Mouse (Mus musculus) myocyte (in vitro differentiated cells): ENCODE measurements around the gene Ccl27a. TPM values are rescaled to one million over a fixed set of nuclear protein-coding genes. Genes with fewer than 3 reads are reported as not detected.
"Not testable (repeated sequence)": the region's sequence is repeated elsewhere in the genome, so short reads cannot be mapped to it uniquely, and the experiment has no call there.

ENCODE experiments used
- H3K27me3 ChIP-seq: one replicate; pipeline ENCODE4 v1.6.1; 2011; ENCODE audit not compliant: control insufficient read depth, insufficient read depth, insufficient read length
- H3K36me3 ChIP-seq: one replicate; pipeline ENCODE4 v1.6.1; 2011; ENCODE audit not compliant: control insufficient read depth, insufficient read depth
- H3K4me2 ChIP-seq: one replicate; pipeline ENCODE4 v1.6.1; 2011; ENCODE audit warnings: low read depth, control low read depth
- H3K4me3 ChIP-seq: one replicate; pipeline ENCODE4 v1.5.1; 2011; ENCODE audit warnings: mild to moderate bottlenecking, control low read depth, moderate library complexity
- H3K79me2 ChIP-seq: one replicate; pipeline ENCODE4 v1.6.1; 2011; ENCODE audit not compliant: control insufficient read depth, insufficient read depth
- H3ac ChIP-seq: one replicate; pipeline ENCODE4 v1.6.1; 2011; ENCODE audit not compliant: control insufficient read depth, insufficient read length
- polyA plus RNA-seq: library from polyadenylated mRNA; unstranded; fragments of >200 nt; fragmentation: generic; extraction: Trizol; gene quantifications from one replicate; pipeline ENCODE4 v1.2.1, GENCODE M21; 2012; ENCODE audit warnings: missing spikeins

Ccl27a gene
- polyA plus RNA-seq: not detected

DNA sequence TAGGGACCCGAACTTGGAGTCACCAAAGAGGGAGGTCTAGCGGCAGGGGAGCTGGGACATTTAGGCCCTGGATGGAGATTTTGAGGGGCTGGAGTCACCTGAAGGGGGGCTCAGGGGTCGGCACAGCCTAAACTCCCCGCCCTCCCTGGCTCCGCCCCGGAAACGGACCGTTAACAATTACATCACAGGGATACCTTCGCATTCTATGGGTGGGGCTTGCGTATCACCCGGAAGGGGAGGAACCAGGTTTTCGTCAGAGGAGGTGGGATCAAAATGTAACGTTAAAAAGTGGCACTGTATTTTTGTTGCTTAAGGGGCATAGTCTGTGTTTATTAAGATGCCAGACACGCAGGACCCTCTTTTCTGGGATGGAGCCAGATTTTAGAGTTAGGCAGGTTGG, at the start of gene Ccl27a:
TSS of gene Ccl27a (minus strand) at position 246 of the 400 bp plus-strand sequence.
- H3K79me2 ChIP-seq, H3K4me3 ChIP-seq, H3K27me3 ChIP-seq, H3K4me2 ChIP-seq, H3K36me3 ChIP-seq, H3ac ChIP-seq: not testable (repeated sequence)

DNA sequence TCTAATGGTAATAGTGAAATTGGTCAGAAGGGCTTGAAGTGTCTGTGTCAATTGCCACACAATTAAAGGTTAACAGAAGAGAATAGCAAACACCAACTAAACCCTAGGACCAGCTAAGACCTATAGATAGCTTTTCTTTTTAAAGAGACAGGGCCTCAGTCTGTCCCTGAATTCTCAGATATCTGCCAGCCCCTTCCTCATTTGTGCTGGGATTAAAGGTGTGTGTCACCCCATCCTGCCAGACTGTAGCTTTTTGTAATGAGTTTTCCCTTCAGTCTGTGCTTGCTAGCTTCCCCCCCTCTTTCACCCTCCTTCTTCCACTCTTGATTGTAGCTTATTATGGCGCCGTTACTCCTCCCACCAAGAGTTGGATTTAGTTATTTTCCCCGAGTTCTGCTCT, 9.2 kb upstream of the Ccl27a start:
- H3ac ChIP-seq, H3K36me3 ChIP-seq, H3K4me3 ChIP-seq, H3K79me2 ChIP-seq, H3K4me2 ChIP-seq, H3K27me3 ChIP-seq: not testable (repeated sequence)

DNA sequence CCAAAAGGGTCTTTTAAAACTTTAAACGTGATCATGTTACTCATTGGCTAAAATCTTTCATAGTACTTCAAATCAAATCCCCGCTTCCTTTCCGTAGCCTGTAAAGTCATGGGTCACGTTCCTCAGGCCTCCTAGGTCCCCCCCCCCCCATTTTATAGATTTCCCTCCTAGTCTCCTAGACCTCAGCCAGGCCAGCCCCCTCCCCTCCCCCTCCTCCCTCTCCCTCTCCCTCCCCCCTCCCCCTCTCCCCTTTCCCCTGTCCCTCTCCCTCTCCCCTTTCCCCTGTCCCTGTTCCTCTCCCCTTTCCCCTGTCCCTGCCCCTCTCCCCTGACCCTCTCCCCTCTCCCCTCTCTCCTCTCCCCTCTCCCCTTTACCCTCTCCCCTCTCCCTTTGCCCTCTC, 8.7 kb upstream of the Ccl27a start:
- not testable (repeated sequence) for H3K4me3 ChIP-seq, H3ac ChIP-seq, H3K79me2 ChIP-seq, H3K36me3 ChIP-seq, H3K4me2 ChIP-seq, H3K27me3 ChIP-seq

DNA sequence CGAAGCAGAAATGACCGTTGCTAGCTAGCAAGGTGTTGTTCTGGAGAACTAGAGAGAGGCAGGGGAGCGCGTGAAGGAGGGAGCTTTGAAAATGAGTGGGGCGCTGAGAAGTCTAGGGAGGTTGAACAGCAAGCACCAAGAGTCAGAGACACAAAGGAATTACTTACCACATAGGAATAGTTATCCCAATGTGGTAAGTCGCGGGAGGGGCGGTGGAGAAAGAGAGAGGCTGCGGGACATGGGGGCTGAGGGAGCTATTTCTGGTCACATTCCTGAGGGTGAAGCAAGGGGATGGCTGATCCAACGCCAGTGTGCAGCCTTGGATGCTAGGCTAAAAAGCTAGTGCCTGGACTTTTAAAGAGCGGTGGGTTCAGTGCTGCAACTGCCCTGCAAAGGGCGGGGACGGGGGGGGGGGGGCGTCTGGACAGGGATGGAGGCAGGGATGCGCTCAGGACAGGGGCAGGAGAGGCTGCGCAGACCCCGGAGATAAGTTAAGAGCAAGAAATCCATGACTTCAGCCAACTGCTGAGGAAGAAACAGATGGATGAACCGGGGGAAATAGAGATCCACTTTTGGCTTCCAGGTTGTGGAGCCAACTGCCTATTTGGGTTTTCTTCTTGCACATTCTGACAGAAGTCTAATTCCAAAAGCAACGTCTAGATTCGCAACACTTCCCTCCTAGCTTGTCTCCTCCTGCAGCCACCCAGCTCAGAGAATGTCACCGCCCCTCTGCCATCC, 7.9 kb upstream of the Ccl27a start:
- not testable (repeated sequence) for H3K27me3 ChIP-seq, H3K4me3 ChIP-seq, H3K4me2 ChIP-seq, H3K79me2 ChIP-seq, H3ac ChIP-seq, H3K36me3 ChIP-seq

DNA sequence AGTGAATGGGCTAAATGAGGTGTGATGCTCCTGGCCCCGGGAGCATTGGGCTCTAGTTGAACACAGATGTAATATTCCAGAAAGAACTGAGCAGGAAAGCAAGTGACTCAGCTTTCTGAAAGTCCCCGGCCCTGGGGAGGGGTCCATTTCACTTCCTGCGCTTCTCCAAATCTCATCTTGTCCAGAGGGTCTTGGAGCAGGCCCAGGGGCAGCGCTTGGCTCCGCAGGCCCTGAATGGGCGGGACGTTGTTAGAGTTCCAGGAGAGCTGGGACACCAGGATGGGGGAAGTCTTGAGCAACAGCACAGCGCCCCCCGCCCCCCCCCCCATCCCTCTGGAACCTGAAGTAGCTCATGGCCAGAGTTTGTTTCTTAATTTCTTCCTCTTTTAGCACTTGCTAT, 7.2 kb upstream of the Ccl27a start:
- not testable (repeated sequence) for H3K79me2 ChIP-seq, H3ac ChIP-seq, H3K27me3 ChIP-seq, H3K4me3 ChIP-seq, H3K36me3 ChIP-seq, H3K4me2 ChIP-seq

DNA sequence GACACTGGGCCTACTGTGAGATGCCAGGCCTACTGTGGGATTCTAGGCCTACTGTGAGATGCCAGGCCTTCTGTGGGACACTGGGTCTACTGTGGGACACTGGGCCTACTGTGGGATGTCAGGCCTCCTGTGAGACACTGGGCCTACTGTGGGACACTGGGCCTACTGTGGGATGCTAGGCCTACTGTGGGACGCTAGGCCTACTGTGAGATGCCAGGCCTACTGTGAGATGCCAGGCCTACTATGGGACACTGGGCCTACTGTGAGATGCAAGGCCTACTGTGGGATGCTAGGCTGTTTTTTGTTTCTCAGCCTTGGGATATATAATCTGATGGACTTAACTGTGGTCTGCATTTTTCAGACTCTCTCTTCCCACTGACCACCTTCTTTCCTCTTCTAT, 1.8 kb upstream of the Ccl27a start:
- not testable (repeated sequence) for H3K79me2 ChIP-seq, H3K36me3 ChIP-seq, H3K4me2 ChIP-seq, H3ac ChIP-seq, H3K4me3 ChIP-seq, H3K27me3 ChIP-seq

DNA sequence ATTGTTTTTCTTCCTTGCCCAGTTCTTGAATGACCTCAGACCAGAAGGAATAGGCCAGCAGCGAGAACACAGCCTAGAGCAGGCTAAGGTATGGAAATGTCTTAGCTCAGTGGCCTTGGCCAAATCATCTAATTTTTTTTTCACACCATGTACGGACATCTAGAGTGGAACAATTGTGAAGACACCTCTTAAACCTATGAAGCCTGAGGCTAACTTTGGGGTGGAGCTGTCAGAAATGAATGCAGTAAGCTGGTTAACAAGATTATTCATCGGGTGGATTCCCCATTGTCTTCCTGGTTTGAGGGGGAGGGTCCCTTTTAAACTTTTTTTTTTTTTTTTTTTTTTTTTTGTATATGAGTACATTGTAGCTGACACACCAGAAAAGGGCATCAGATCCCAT, 459 bp upstream of the Ccl27a start:
- not testable (repeated sequence) for H3ac ChIP-seq, H3K36me3 ChIP-seq, H3K79me2 ChIP-seq, H3K4me2 ChIP-seq, H3K27me3 ChIP-seq, H3K4me3 ChIP-seq

DNA sequence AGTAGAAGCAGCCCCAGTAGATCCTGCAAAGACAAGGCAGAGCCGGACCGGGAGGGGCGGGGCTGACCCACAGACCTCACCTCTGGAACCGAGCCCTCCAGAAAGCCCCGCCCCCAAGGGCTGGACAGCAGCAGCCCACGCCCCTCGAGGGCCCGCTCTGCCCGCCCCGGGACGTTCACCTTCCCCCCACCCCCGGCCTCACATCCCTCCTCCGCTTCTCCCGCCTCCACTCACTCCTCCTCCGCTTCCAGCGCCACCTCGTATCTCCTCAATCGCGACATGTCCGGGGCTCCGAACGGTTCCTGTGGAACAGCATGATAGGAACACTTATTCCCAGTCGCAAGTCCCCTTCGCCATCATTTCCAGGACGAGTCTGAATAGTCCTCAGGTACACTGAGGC, 545 bp downstream of the Ccl27a start:
- not testable (repeated sequence) for H3ac ChIP-seq, H3K36me3 ChIP-seq, H3K4me3 ChIP-seq, H3K4me2 ChIP-seq, H3K27me3 ChIP-seq, H3K79me2 ChIP-seq

DNA sequence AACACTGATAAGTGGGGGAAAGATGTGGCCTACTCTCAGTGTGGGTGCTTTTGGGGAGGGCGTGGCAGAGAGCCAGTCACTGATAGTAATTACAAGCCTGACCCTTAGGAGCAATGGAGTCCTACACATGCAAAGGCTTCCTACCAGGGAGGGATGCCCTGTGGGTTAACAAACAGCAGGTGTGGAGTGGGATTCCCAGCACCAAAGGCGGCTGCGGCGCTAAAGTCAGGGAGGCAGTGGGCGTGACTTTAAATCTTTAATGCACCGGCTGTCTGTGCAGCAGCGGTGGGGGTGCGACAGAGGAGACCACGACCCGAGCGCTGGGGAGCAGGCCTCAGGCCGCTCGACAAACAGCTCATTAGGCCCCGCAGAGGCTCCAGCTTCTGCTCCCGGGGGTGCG, 1.1 kb downstream of the Ccl27a start:
- H3K36me3 ChIP-seq, H3ac ChIP-seq, H3K4me2 ChIP-seq, H3K27me3 ChIP-seq, H3K79me2 ChIP-seq, H3K4me3 ChIP-seq: not testable (repeated sequence)

DNA sequence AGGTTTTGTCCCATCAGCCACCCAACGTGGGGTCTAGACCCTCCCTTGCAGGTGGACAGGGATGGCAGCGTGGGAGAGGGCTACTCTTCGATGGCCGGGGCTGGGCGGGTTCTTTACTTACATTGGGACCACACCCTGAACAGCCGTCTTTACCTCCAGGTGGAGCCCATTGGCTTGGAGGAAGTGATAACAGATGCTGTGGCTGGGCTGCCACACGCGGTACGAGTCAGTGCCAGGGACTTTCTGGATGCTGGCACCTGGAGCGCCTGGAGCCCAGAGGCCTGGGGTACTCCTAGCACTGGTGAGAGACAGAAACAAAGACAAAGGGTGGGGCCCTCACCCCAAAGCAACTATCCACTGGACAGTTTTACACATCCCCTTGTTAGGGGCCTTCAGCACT, 6.7 kb downstream of the Ccl27a start:
- H3K4me2 ChIP-seq, H3K79me2 ChIP-seq, H3ac ChIP-seq, H3K4me3 ChIP-seq, H3K36me3 ChIP-seq: not testable (repeated sequence)
- peaks cover 26% of the 10 kb centered on the region for H3K27me3 ChIP-seq

DNA sequence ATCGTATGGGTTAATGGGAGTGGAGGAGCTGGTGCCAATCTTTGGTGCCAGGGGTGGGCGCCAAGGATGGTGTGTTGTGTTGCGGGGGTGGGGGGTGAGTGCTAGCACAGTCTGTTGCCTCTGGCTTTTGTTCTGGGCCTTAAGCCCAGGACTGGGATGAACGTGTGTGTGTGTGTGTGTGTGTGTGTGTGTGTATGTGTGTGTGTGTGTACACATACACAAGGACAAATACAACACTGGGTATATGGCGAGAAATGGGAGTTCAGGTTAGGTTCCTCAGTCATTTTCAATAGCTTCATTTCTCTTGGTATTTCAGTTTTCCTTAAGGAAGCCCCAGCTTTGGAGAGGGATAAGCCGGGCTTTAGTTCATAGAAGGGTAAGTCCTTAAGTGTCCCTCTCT, 10.9 kb downstream of the Ccl27a start:
- H3K4me2 ChIP-seq, H3K36me3 ChIP-seq, H3ac ChIP-seq, H3K4me3 ChIP-seq, H3K79me2 ChIP-seq: not testable (repeated sequence)
- peaks cover 24% of the 10 kb centered on the region for H3K27me3 ChIP-seq

DNA sequence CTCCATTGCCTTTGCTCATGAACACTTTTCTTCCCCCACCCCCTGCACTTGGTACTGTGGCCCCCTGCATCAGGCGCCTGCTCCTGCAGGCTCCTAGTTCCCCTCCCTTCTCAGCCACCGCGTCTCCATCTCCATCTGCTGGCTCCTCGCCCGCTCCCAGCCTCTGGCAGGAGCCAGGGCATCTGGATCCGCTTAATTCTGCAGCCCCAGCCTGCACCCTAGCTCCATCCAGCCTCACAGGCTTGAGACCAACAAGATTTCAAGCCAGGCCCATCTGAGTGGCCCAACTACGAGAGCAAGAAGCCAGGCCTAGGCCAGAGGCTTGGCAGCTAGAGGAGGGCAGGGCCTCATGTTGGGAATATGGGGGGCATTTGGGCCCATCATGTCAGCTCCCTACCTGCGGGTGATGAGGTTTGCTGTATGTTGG, 11.3 kb downstream of the Ccl27a start:
- peaks cover 19% of the 10 kb centered on the region for H3K27me3 ChIP-seq
- H3K4me2 ChIP-seq, H3K36me3 ChIP-seq, H3ac ChIP-seq, H3K79me2 ChIP-seq, H3K4me3 ChIP-seq: not testable (repeated sequence)
